9 mouse cellular contexts compared by ENCODE assay signal in genomic region chr9:96028818-96029217, GRCm38 (mm10).
A peak's percentile ranks its signal among the peaks of the same experiment; 100 is the strongest.
DNase-seq lines count a peak whose midpoint lies in the region; ATAC-seq and TF ChIP-seq lines count a peak whose summit lies in the region.
"Had no signal": no experiment of that assay in that cellular context is flagged by ENCODE, and none has a peak within 500 bp of the region (broad histone marks: within the 10 kb centered on the region; RNA-seq: fewer than 3 reads in every experiment).

No protein-coding gene starts in this region.

- no peak overlapping the region for H3K4me3 ChIP-seq in kidney, embryonic 16.5 days (ENCODE audit: low read length)
- no peak overlapping the region for H3K4me3 ChIP-seq in cortical plate, adult 2 months (ENCODE audit: insufficient read depth, low read length)
- H3K4me3 ChIP-seq in forebrain, embryonic 16.5 days (replicated peaks; ENCODE audit: low read length), result no peak overlapping the region

- CTCF ChIA-PET in Patski (lab: Charles Lee), result interaction anchor here (0.9 to 1.5 kb wide), 5 partner anchors 9 to 37 kb away, joined by 3 to 6 read pairs (median 4); no protein-coding TSS in a partner anchor

- no peaks in the 10 kb centered on the region for H3K27me3 ChIP-seq in kidney, embryonic 16.5 days (ENCODE audit: insufficient read depth, low read length)
- no peaks in the 10 kb centered on the region for H3K27me3 ChIP-seq in Patski
- H3K27me3 ChIP-seq in forebrain, embryonic 16.5 days (replicated peaks; ENCODE audit: control insufficient read depth, insufficient read depth, low read length), result no peaks in the 10 kb centered on the region

- POLR2A ChIA-PET in Patski (lab: Charles Lee), result no interaction called here

- no peak overlapping the region for H3K9ac ChIP-seq in kidney, embryonic 16.5 days (replicated peaks; ENCODE audit: low read length)
- no peak overlapping the region for H3K9ac ChIP-seq in forebrain, embryonic 16.5 days (replicated peaks; ENCODE audit: low read depth, low read length)

- in situ Hi-C loops in Patski (cut with MboI; ENCODE audit: low pct_unique_long_range_greater_than_20kb), result no loop called here

- ATAC-seq in kidney, embryonic 16.5 days (ENCODE audit: low FRiP score, low TSS enrichment), result no peak
- no peak for ATAC-seq in Patski
- no peak for ATAC-seq in forebrain, embryonic 16.5 days

- H3K4me1 ChIP-seq in kidney, embryonic 16.5 days (ENCODE audit: insufficient read depth, low read length), result no peaks in the 10 kb centered on the region
- H3K4me1 ChIP-seq in cortical plate, adult 2 months (ENCODE audit: control insufficient read depth, insufficient read depth, low read length), result no peaks in the 10 kb centered on the region
- H3K4me1 ChIP-seq in forebrain, embryonic 16.5 days (replicated peaks; ENCODE audit: control insufficient read depth, insufficient read depth, low read length), result no peaks in the 10 kb centered on the region

- no peak overlapping the region for H3K27ac ChIP-seq in kidney, embryonic 16.5 days (ENCODE audit: low read length)
- H3K27ac ChIP-seq in cortical plate, adult 2 months (ENCODE audit: insufficient read depth, low read length), result no peak overlapping the region
- no peak overlapping the region for H3K27ac ChIP-seq in forebrain, embryonic 16.5 days (ENCODE audit: low read length)
- H3K27ac ChIP-seq: macrophage had no signal

- H3K9me3 ChIP-seq in kidney, embryonic 16.5 days (ENCODE audit: low read length), result no peaks in the 10 kb centered on the region
- no peaks in the 10 kb centered on the region for H3K9me3 ChIP-seq in forebrain, embryonic 16.5 days (ENCODE audit: control insufficient read depth, low read length)

- WGBS in kidney, embryonic 16.5 days, result 68% methylated on average over 1 of the region's 1 CpGs
- 35% methylated on average over 1 of the region's 1 CpGs for WGBS in forebrain, embryonic 16.5 days

- peak; percentile 14 for DNase-seq in kidney, adult 11 months
- DNase-seq in CD4-positive, CD25-positive, alpha-beta regulatory T cell, adult 2 months (ENCODE audit: low read depth, low spot score), result peak; percentile 72
- DNase-seq in Patski (ENCODE audit: low read depth, low spot score), result peak; percentile 6
- peak; percentile 17 for DNase-seq in layer of hippocampus, adult 9-10 months (ENCODE audit: low spot score)
- peak; percentile 2 for DNase-seq in retina, adult 2 months (ENCODE audit: low read depth, low spot score)

- H3K4me2 ChIP-seq in kidney, embryonic 16.5 days (replicated peaks; ENCODE audit: low read depth, low read length), result no peak overlapping the region
- H3K4me2 ChIP-seq in forebrain, embryonic 16.5 days (ENCODE audit: low read length), result no peak overlapping the region

- no peak for TF ChIP-seq POLR2A in cortical plate, adult 2 months (IDR thresholded peaks at IDR 0.05; ENCODE audit: extremely low read depth, insufficient read depth, low read length)

- peaks cover 52% of the 10 kb centered on the region for H3K36me3 ChIP-seq in kidney, embryonic 16.5 days (ENCODE audit: insufficient read depth, low read length)
- peaks cover 36% of the 10 kb centered on the region for H3K36me3 ChIP-seq in forebrain, embryonic 16.5 days (ENCODE audit: control insufficient read depth, insufficient read depth)

- TF ChIP-seq CTCF in Patski (IDR thresholded peaks at IDR 0.05), result peak; percentile 77
- peak; percentile 52 for TF ChIP-seq CTCF in cortical plate, adult 2 months (IDR thresholded peaks at IDR 0.05; ENCODE audit: extremely low read depth, insufficient read depth, low read length)

Comparison
In these comparisons a context has a peak if more than half of its experiments do, and no peak if none do; other contexts are left out.
1. DNase-seq: peak in every context shown above with its lines; median percentile 72 in CD4-positive, CD25-positive, alpha-beta regulatory T cell, adult 2 months; 17 in layer of hippocampus, adult 9-10 months; 14 in kidney, adult 11 months; 6 in Patski; 2 in retina, adult 2 months.